Mouse (Mus musculus): Measurements from ENCODE around the gene Scgb2b20. TPM values are rescaled to one million over a fixed set of nuclear protein-coding genes. Genes with fewer than 3 reads are reported as not detected.

Scgb2b20 gene
- not detected in 2 replicates for total RNA-seq (2023)

DNA sequence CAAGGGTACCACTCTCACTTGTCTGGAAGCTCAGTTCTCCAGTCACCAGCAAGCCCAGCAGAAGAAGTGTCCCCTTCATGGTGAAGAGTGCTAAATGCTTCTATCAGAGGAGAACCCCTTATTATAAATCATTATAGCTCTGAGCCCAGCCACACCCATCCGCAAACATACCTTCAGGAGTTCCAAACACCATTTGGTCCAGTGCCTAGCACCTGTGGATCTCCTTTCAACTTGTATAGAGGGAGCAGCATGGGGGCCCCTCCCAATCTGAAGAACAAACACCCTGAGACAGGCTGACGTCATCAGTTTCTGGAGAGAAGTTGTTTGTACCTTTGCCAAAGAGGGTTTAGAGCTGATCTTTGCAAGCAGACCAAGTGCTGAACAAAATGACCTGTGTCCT is at the start of gene Scgb2b20:
TSS of gene Scgb2b20 (minus strand) at position 101 of the 400 bp plus-strand sequence.

DNA sequence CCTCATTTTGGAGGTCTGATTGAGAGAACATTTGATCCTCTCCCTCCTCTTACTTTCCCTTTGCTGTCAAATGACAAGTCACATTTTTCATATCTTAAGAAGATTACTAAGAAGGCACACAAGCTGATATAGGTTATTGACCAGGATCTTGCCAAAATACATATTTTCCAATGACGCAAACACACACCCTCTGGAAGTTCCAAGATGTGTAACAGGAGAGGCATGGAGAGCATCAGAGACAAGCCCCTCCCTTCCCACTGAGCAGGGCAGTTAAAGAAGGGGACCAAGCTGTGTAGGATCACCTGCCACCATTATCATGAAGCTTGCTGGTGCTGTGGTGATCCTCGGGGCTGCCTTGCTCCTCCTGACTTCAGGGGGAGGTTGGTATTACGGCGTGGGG is 6.8 kb upstream of the Scgb2b20 start, which contains the start of gene Scgb1b20:
TSS of gene Scgb1b20 (plus strand) at position 301 of the 400 bp plus-strand sequence.

Other genes starting within 250 kb of the Scgb2b20 start
- not detected in 2 replicates for gene Scgb2b18, start 192.5 kb downstream of the Scgb2b20 start, total RNA-seq (2023)
- not detected in 2 replicates for gene Scgb1b18, start 180.8 kb downstream of the Scgb2b20 start, total RNA-seq (2023)
- not detected in 2 replicates for gene Scgb2b19, start 86.0 kb downstream of the Scgb2b20 start, total RNA-seq (2023)
- gene Scgb1b19, start 79.0 kb downstream of the Scgb2b20 start, total RNA-seq (2023), result not detected in 2 replicates
- not detected in 2 replicates for gene Scgb1b20, start 6.9 kb upstream of the Scgb2b20 start, total RNA-seq (2023)
- not detected in 2 replicates for gene Scgb2b21, start 154.1 kb upstream of the Scgb2b20 start, total RNA-seq (2023)

Data from neutrophil, adult 65 days (primary cell).